Mouse (Mus musculus) neural tube, embryonic 14.5 days (tissue): ENCODE measurements around the gene Gm49387. TPM values are rescaled to one million over a fixed set of nuclear protein-coding genes. Genes with fewer than 3 reads are reported as not detected.

Experiments used
- ATAC-seq: fragments of 200-750 bp; cut with Nextera tagmentation; 2 replicates; pipeline ENCODE4 v1.8.0; 2017; ENCODE audit warnings: low read depth, mild to moderate bottlenecking, moderate TSS enrichment, moderate library complexity
- H3K27ac ChIP-seq: fragments of 300-500 bp; sonication (generic); 2 replicates; pipeline ENCODE4 v1.5.1; 2014; ENCODE audit warnings: low read depth, mild to moderate bottlenecking, control low read depth, low read length, moderate library complexity, mixed read lengths
- H3K27me3 ChIP-seq: fragments of 300-500 bp; sonication (generic); 2 replicates; pipeline ENCODE4 v1.6.1; 2014; ENCODE audit warnings: low read length; ENCODE audit not compliant: control insufficient read depth, insufficient read depth
- H3K36me3 ChIP-seq: fragments of 300-500 bp; sonication (generic); 2 replicates; pipeline ENCODE4 v1.6.1; 2014; ENCODE audit warnings: low read length, mixed read lengths; ENCODE audit not compliant: control insufficient read depth, insufficient read depth
- H3K4me1 ChIP-seq: fragments of 300-500 bp; sonication (generic); 2 replicates; pipeline ENCODE4 v1.6.1; 2014; ENCODE audit warnings: low read length; ENCODE audit not compliant: control insufficient read depth, insufficient read depth
- H3K4me2 ChIP-seq: fragments of 300-500 bp; sonication (generic); 2 replicates; pipeline ENCODE4 v1.6.1; 2014; ENCODE audit warnings: mild to moderate bottlenecking, low read depth, low read length, control low read depth
- H3K4me3 ChIP-seq: fragments of 300-500 bp; sonication (generic); 2 replicates; pipeline ENCODE4 v1.5.1; 2014; ENCODE audit warnings: low read depth, low read length, control low read depth, mixed read lengths
- H3K9ac ChIP-seq: fragments of 300-500 bp; sonication (generic); replicated peaks from 2 replicates; pipeline ENCODE4 v1.6.1; 2014; ENCODE audit warnings: low read depth, mild to moderate bottlenecking, control low read depth, low read length, mixed read lengths
- H3K9me3 ChIP-seq: fragments of 300-500 bp; sonication (generic); 2 replicates; pipeline ENCODE4 v1.6.1; 2016; ENCODE audit warnings: low read length; ENCODE audit not compliant: control insufficient read depth
- WGBS: fragments of 180-500 bp; shearing (Covaris S2); extraction: QIAGEN DNeasy Blood & Tissue Kit; methylation state at CpG from one replicate; pipeline ENCODE4 v1.1.7; 2014; 5-methylcytosine and 5-hydroxymethylcytosine counted together
- polyA plus RNA-seq: library from polyadenylated mRNA; unstranded; fragments of >200 nt; fragmentation: Nextera tagmentation; extraction: Ambion mirVana; gene quantifications from 2 replicates; pipeline ENCODE4 v1.2.1, GENCODE M21; 2014

The Gm49387 gene
- polyA plus RNA-seq, 1 experiment from 2014 or later, result not detected

DNA sequence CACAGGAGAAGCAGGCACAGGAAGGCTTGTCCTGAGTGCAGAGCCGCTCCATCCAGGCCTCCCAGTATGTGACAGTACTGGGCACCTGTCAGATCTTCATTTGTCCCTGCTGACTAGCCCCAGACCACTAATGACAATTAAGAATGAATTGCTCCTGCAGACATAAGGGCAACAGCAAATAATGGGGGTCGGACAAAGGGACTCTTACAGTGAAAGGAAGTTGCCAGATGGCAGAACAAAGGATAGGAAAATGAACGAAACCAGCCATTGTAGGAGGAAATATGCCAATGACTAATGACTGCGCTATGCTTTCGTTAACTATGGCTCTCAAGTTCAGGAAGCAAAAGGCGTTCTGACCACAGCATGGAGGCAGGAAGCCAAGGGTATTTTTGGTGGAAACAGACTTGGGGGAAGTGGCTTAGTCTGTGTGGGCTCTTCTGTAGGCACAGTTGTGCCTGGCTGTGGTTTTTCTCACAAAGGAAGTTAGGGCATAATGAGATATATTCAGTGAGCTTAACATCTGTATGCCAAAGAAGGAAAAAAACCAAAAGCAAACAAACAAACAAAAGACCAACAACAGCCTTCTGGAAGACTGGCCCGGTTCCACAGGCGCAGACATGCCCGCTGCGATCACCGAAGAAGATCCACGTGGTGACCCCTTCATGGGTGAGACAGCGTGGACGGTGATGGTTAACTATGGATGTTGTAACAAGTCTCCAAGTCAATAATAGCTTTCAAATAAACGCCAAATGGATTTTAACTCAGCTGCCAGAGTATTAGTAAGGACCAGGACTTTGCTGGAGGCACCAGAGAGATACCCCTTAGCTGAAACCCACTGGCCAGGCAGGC is 29.2 kb upstream of the Gm49387 start:
- Histone ChIP-seq H3K27ac (peak overlapping the region; percentile 55), H3K4me1 (peaks cover 7% of the 10 kb centered on the region), H3K4me3 (no peak overlapping the region), H3K9ac (0 out of 2 replicates have a peak overlapping the region, but pooled peaks have one; percentile 25), H3K4me2 (no peak overlapping the region), H3K9me3 (no peaks in the 10 kb centered on the region), H3K36me3 (no peaks in the 10 kb centered on the region), H3K27me3 (no peaks in the 10 kb centered on the region)
- 54% methylated on average over 15 of the region's 15 CpGs for WGBS
- no peak for ATAC-seq

GRCm38 (mm10) chr14:31669161-31669611 is 28.5 kb upstream of the Gm49387 start:
- 0 out of 2 replicates have a peak overlapping the region, but pooled peaks have one; percentile 25 for H3K9ac ChIP-seq
- no peaks in the 10 kb centered on the region for H3K9me3 ChIP-seq
- H3K27ac ChIP-seq, result peak overlapping the region; percentile 55
- H3K4me1 ChIP-seq, result peaks cover 10% of the 10 kb centered on the region
- no peak overlapping the region for H3K4me3 ChIP-seq
- no peaks in the 10 kb centered on the region for H3K36me3 ChIP-seq
- WGBS, result 49% methylated on average over 13 of the region's 13 CpGs
- H3K27me3 ChIP-seq, result no peaks in the 10 kb centered on the region
- ATAC-seq, result no peak
- H3K4me2 ChIP-seq, result no peak overlapping the region

DNA sequence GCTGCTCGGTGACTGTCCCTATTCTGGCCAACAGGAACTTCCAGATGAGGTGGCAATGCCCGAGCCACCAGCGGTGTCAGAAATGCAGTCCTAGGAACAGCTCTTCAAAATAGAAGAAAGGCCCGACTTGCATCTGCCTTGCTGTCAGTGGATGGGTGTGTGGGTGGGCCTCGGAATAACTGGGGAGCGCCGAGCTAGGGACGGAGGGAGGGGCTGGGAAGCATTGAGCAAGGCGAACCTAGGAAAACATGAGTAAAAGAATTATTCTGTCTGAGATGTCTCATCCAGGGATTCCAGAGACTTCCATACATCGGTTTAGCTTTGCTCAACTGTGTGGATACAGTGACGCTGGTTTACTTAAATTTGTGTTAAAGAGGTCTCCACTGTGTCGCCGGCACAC is 27.6 kb upstream of the Gm49387 start:
- no peak overlapping the region for H3K9ac ChIP-seq
- peaks cover 18% of the 10 kb centered on the region for H3K4me1 ChIP-seq

GRCm38 (mm10) chr14:31667741-31668140 is 27.1 kb upstream of the Gm49387 start:
- Histone ChIP-seq H3K4me1 (peaks cover 23% of the 10 kb centered on the region), H3K9me3 (no peaks in the 10 kb centered on the region), H3K27me3 (no peaks in the 10 kb centered on the region), H3K9ac (no peak overlapping the region), H3K4me3 (no peak overlapping the region), H3K27ac (no peak overlapping the region), H3K36me3 (no peaks in the 10 kb centered on the region), H3K4me2 (no peak overlapping the region)
- no peak for ATAC-seq
- 84% methylated on average over 6 of the region's 6 CpGs for WGBS

More for the DNA sequence above, 27.6 kb upstream of the Gm49387 start:
- Histone ChIP-seq H3K36me3 (no peaks in the 10 kb centered on the region), H3K9me3 (no peaks in the 10 kb centered on the region), H3K4me2 (no peak overlapping the region), H3K4me3 (no peak overlapping the region), H3K27ac (no peak overlapping the region), H3K27me3 (no peaks in the 10 kb centered on the region)
- ATAC-seq, result no peak
- WGBS, result 83% methylated on average over 13 of the region's 13 CpGs

DNA sequence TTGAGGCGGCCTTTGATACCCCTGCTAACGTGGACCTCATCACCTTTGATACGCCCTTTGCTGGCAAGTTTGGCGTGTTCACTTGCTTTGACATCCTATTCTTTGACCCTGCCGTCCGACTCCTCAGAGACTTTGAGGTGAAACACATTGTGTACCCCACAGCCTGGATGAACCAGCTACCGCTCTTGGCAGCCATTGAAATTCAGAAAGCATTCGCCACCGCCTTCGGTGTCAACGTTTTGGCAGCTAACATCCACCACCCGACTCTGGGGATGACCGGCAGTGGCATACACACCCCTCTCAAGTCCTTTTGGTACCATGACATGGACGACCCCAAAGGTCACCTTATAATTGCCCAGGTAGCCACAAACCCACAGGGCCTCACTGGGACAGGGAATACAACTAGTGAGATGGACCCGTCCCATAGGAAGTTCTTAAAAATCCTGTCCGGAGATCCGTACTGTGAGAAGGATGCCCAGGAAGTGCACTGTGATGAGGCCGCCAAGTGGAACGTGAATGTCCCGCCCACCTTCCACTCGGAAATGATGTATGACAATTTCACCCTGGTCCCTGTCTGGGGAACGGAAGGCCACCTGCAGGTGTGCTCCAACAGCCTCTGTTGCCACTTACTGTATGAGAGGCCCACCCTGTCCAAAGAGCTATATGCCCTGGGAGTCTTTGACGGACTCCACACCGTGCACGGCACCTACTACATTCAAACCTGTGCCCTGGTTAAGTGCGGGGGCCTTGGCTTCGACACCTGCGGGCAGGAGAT is 26.4 kb upstream of the Gm49387 start:
- Histone ChIP-seq H3K9ac (no peak overlapping the region), H3K36me3 (no peaks in the 10 kb centered on the region), H3K9me3 (no peaks in the 10 kb centered on the region), H3K4me3 (no peak overlapping the region), H3K27ac (no peak overlapping the region), H3K4me1 (peaks cover 29% of the 10 kb centered on the region), H3K4me2 (no peak overlapping the region), H3K27me3 (no peaks in the 10 kb centered on the region)
- 97% methylated on average over 28 of the region's 28 CpGs for WGBS
- no peak for ATAC-seq

DNA sequence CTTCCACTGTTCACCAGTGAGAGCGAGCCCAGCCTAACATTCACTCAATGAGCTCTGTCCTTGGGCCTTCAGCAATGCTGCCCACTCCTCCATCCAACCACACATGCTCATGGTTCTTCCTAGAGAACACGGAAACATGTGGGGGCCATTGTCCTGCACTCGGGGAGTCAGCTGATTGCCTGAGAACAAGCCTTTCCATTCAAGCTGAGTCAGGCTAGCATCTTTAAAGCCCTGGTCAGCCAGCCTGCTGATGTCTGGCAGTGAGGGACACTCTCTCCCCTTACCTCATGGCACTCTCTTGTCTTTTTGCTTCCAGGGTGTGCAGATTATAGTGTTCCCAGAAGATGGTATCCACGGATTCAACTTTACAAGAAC is 24.9 kb upstream of the Gm49387 start:
- Histone ChIP-seq H3K4me2 (no peak overlapping the region), H3K4me1 (peaks cover 33% of the 10 kb centered on the region), H3K27ac (peak overlapping the region; percentile 60; the same call in 1 of the 2 replicates), H3K9me3 (no peaks in the 10 kb centered on the region), H3K9ac (no peak overlapping the region), H3K4me3 (no peak overlapping the region), H3K36me3 (no peaks in the 10 kb centered on the region), H3K27me3 (no peaks in the 10 kb centered on the region)
- 66% methylated on average over 4 of the region's 4 CpGs for WGBS
- no peak for ATAC-seq

- ATAC-seq, result no peak
- no peak overlapping the region for H3K9ac ChIP-seq
Measured at GRCm38 (mm10) chr14:31664903-31665565, 24.4 kb upstream of the Gm49387 start.

DNA sequence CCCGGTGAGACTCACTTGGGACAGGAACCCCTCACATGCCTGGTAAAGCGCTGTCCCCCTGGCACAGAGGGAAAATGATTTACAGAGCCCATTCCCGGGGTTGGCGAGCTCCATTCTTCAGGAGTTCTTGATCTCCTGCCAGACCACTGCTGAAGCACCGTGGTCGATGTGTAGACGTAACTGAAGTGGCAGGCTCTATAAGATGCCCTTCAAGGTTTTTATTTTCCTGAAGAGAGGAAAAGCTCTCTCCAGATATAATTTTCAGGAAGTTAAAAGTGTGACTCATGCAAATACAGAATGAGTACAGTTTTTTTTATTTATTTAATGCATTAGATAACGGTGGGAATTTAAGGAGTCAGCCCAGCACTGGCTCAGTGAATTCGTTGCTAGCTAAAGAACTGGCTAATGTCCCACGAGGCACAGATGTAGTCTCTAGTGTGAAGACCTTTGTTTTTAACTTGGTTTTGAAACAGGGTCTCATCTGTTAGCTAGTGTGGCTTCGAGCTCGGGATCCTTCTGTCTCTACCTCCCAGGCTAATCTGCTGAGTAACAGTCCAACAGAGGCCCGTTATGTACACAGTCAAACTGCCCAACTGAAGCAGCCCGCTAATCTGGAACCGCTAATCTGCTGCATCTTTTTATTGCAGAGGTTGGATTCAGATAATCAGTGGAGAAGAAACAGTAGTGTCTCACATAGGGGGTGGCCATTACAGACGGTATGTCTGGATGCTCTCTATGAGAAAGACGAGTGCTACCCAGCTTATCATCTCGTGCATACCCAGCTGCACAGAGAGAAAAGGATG is 23.6 kb upstream of the Gm49387 start:
- WGBS, result 26% methylated on average over 18 of the region's 18 CpGs
- ATAC-seq, result no peak
- peak overlapping the region; percentile 60 for H3K27ac ChIP-seq
- H3K4me2 ChIP-seq, result no peak overlapping the region
- no peak overlapping the region for H3K9ac ChIP-seq
- H3K9me3 ChIP-seq, result no peaks in the 10 kb centered on the region
- peaks cover 36% of the 10 kb centered on the region for H3K4me1 ChIP-seq
- no peak overlapping the region for H3K4me3 ChIP-seq
- H3K36me3 ChIP-seq, result no peaks in the 10 kb centered on the region
- no peaks in the 10 kb centered on the region for H3K27me3 ChIP-seq

More at GRCm38 (mm10) chr14:31664903-31665565, 24.4 kb upstream of the Gm49387 start:
- Histone ChIP-seq H3K27me3 (no peaks in the 10 kb centered on the region), H3K4me1 (peaks cover 38% of the 10 kb centered on the region), H3K9me3 (no peaks in the 10 kb centered on the region), H3K4me3 (no peak overlapping the region), H3K36me3 (no peaks in the 10 kb centered on the region), H3K27ac (peak overlapping the region; percentile 60), H3K4me2 (no peak overlapping the region)
- 52% methylated on average over 12 of the region's 12 CpGs for WGBS
